Mouse (Mus musculus) heart, postnatal 0 days (tissue): ENCODE data around the gene Cc2d2b. TPM values are rescaled to one million over a fixed set of nuclear protein-coding genes. Genes with fewer than 3 reads are reported as not detected.

ENCODE experiments used
- ATAC-seq: fragments of 200-750 bp; cut with Nextera tagmentation; 2 replicates; pipeline ENCODE4 v1.8.0; 2017; ENCODE audit warnings: low read depth, moderate number of reproducible peaks, moderate library complexity; ENCODE audit not compliant: insufficient read depth
- DNase-seq: peaks from one replicate; pipeline ENCODE4 v3.0.0-alpha.2; 2016; ENCODE audit warnings: low spot score
- H3K27ac ChIP-seq: fragments of 300-500 bp; sonication (generic); 2 replicates; pipeline ENCODE4 v1.5.1; 2014; ENCODE audit warnings: low read depth, mild to moderate bottlenecking
- H3K27me3 ChIP-seq: fragments of 300-500 bp; sonication (generic); 2 replicates; pipeline ENCODE4 v1.6.1; 2014; ENCODE audit warnings: low read length, mixed read lengths; ENCODE audit not compliant: control insufficient read depth, insufficient read depth
- H3K36me3 ChIP-seq: fragments of 300-500 bp; sonication (generic); replicated peaks from 2 replicates; pipeline ENCODE4 v1.6.1; 2014; ENCODE audit warnings: low read length, mixed read lengths; ENCODE audit not compliant: control insufficient read depth, insufficient read depth
- H3K4me1 ChIP-seq: fragments of 300-500 bp; sonication (generic); 2 replicates; pipeline ENCODE4 v1.6.1; 2014; ENCODE audit warnings: antibody characterized with exemption; ENCODE audit not compliant: control insufficient read depth, insufficient read depth
- H3K4me2 ChIP-seq: fragments of 300-500 bp; sonication (generic); 2 replicates; pipeline ENCODE4 v1.6.1; 2014; ENCODE audit warnings: low read depth, mild to moderate bottlenecking, low read length, moderate library complexity
- H3K4me3 ChIP-seq: fragments of 300-500 bp; sonication (generic); 2 replicates; pipeline ENCODE4 v1.5.1; 2014; ENCODE audit warnings: low read depth, low read length
- H3K9ac ChIP-seq: fragments of 300-500 bp; sonication (generic); replicated peaks from 2 replicates; pipeline ENCODE4 v1.6.1; 2014; ENCODE audit warnings: low read depth, low read length, mixed read lengths
- H3K9me3 ChIP-seq: fragments of 300-500 bp; sonication (generic); replicated peaks from 2 replicates; pipeline ENCODE4 v1.6.1; 2016; ENCODE audit warnings: low read length; ENCODE audit not compliant: control insufficient read depth
- CTCF ChIP-seq: IDR thresholded peaks from 2 replicates; pipeline ENCODE4 v1.5.1; 2016; ENCODE audit warnings: antibody characterized with exemption, control low read depth, low read depth
- EP300 ChIP-seq: IDR thresholded peaks from 2 replicates; pipeline ENCODE4 v1.6.1; 2016; ENCODE audit warnings: antibody characterized with exemption, low read depth
- WGBS: fragments of 180-500 bp; shearing (Covaris S2); extraction: QIAGEN DNeasy Blood & Tissue Kit; methylation state at CpG from one replicate; pipeline ENCODE4 v1.1.7; 2014; 5-methylcytosine and 5-hydroxymethylcytosine counted together
- polyA plus RNA-seq: library from polyadenylated mRNA; unstranded; fragments of >200 nt; fragmentation: Nextera tagmentation; extraction: Ambion mirVana; gene quantifications from 2 replicates; pipeline ENCODE4 v1.2.1, GENCODE M21; 2015
- total RNA-seq: library from RNA; depleted of rRNA; stranded (reverse); fragments of >200 nt; gene quantifications from 2 replicates; pipeline ENCODE4 v1.2.3, GENCODE M21; 2014; ENCODE audit warnings: low replicate concordance

The Cc2d2b gene
- total and polyA plus RNA-seq, 2 experiments from 2014 or later = not detected

DNA sequence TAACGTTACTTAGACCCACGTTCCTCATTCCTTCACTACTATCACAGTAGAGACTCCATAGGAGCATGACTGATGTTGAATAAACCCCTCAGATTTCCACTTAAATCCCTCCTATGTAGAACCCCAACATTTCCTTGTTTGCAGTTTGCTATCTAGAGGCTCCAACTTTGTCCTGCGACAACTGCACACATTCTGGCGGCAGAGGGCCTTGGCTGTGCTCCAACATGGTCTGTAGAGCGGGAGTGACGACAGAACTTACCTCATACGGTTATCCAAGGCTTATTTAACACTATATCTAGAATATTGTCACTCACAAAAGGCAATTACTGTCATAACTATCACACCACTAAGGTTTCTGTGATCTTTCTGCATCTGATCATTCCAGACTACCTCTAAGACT, 78.2 kb downstream of the Cc2d2b start:
- H3K4me1 ChIP-seq = 0 out of 2 replicates have a peak, but pooled peaks cover 4% of the 10 kb centered on the region
- TF ChIP-seq CTCF (no peak), EP300 (no peak)
- 0 out of 2 replicates have a peak, but pooled peaks cover 5% of the 10 kb centered on the region for H3K27me3 ChIP-seq
- no peak overlapping the region for H3K4me2 ChIP-seq
- H3K4me3 ChIP-seq = no peak overlapping the region
- ATAC-seq (no peak), DNase-seq (no peak)
- no peak overlapping the region for H3K9ac ChIP-seq
- no peak overlapping the region for H3K27ac ChIP-seq
- H3K36me3 ChIP-seq = no peaks in the 10 kb centered on the region
- WGBS = 19% methylated on average over 7 of the region's 7 CpGs
- H3K9me3 ChIP-seq = no peaks in the 10 kb centered on the region

DNA sequence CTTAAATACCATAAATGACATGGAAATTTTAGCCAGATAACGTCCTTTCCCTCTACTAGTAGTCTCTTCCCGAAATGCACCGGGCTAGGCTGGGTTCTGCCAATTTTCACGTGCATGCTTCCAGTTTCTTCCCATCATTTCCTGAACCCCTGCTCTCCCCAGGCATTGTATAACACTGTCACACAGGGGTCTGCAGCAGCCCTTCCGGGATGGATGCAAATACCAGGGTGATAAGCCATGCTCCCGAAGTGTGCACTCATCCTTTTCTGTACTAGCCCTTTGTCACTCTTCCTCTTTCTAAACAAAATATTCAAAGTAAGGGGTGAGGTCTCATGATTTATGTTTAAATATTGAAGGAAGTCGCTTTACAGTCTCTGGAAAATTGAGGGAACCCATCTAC, 81.6 kb downstream of the Cc2d2b start:
- peak overlapping the region; percentile 86 for H3K4me2 ChIP-seq
- H3K9ac ChIP-seq = peak overlapping the region; percentile 91; the same call in 1 of the 2 replicates
- H3K27me3 ChIP-seq = 0 out of 2 replicates have a peak, but pooled peaks cover 5% of the 10 kb centered on the region
- DNase-seq = no peak
- 52% methylated on average over 7 of the region's 7 CpGs for WGBS
- peaks cover 14% of the 10 kb centered on the region for H3K4me1 ChIP-seq
- H3K27ac ChIP-seq = no peak overlapping the region
- ATAC-seq = no peak
- no peaks in the 10 kb centered on the region for H3K36me3 ChIP-seq
- peak overlapping the region; percentile 81 for H3K4me3 ChIP-seq
- H3K9me3 ChIP-seq = no peaks in the 10 kb centered on the region
- no peak for TF ChIP-seq EP300
- no peak for TF ChIP-seq CTCF

DNA sequence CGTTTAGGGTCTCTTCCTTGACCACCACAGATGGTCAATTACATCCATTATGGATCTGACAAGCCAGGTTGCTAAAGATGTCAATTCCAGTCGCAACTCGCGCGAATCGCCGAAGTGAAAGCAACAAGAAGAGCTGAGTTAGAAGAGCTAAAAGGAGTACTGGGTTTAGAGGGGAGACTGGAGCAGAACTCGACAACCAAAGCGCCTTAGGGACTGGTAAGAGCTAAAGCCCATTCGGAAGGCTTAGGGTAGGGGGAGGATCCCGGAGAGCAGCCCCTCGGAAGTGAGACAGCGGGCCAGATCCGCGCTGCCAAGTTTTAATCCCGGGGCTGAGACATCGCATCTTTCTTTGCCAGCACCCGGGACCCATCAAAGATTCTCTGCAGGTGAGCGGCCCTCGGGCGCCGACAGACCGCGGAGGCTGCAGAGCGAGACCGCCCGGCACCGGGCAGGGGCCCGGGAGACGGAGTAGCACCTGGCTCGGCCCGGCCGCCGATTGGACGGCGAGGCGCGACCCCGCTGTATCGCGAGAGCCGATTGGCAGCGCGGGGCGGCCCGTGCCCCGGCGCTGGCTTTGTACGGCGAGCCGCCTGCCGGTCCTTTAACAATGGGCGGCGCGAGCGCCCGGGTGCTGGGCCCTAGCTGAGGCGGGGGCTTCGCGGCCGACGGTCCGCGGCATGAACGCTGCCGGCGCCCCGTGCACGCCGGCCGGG, 82.3 kb downstream of the Cc2d2b start, which contains the start of gene Ccnj:
TSS of gene Ccnj (plus strand) at position 577 of the 713 bp plus-strand sequence.
- H3K4me3 ChIP-seq = peak within 1 kb of the TSS; percentile 81
- TF ChIP-seq CTCF = no peak
- TF ChIP-seq EP300 = peak; percentile 61; the same call in 1 of the 2 replicates
- 0 out of 2 replicates have a peak, but pooled peaks cover 5% of the 10 kb centered on the region for H3K27me3 ChIP-seq
- peak within 1 kb of the TSS; percentile 86 for H3K4me2 ChIP-seq
- under 1% methylated on average over 66 of the region's 71 CpGs for WGBS
- peak within 1 kb of the TSS; percentile 91 for H3K9ac ChIP-seq
- peak; percentile 97 for ATAC-seq
- peak within 1 kb of the TSS; percentile 80 for H3K27ac ChIP-seq
- peak; percentile 79 for DNase-seq
- H3K36me3 ChIP-seq = no peaks in the 10 kb centered on the region
- H3K4me1 ChIP-seq = peaks cover 14% of the 10 kb centered on the region
- H3K9me3 ChIP-seq = no peaks in the 10 kb centered on the region

DNA sequence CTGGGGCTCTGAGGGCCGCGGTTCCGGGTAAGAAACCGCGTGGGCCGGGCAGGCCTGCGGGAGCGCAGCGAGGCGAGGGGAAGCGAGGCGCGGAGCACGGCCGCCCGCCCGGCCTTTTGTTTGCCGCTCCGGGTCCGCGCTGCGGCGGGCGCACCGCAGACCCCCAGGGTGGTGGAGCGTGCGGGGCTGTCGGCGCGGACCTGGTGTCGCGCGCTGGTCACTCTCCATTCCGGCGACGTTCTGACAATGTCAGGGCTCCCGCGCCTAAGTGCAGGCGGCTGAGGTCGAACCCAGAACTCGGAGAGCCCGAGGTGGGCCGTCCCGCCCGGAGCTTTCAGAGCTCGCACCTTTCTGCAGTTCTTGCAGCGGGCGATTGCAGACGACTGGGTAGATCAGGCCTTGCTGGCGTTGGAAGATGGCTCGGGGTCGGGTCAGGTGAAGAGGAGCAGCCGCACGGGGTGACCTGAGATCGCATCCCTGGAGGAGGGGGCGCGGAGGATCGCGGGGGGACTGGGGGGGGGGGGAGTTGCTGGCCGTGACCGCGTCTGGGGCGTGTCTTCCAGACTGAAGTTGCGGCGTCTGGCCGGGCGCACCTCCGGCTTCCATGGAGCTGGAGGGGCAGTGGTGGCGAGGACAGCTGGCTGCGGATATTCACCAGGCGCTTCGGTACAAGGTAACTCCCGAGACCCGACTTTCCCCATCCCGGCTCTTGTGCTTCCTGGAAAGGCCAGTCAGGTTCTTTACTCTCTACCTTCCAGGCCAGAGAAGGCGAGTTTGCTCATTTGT, 83.1 kb downstream of the Cc2d2b start:
- DNase-seq (peak; percentile 43), ATAC-seq (peak; percentile 53)
- no peaks in the 10 kb centered on the region for H3K9me3 ChIP-seq
- H3K27me3 ChIP-seq = 0 out of 2 replicates have a peak, but pooled peaks cover 5% of the 10 kb centered on the region
- TF ChIP-seq CTCF (no peak), EP300 (no peak)
- under 1% methylated on average over 73 of the region's 76 CpGs for WGBS
- peak overlapping the region; percentile 80 for H3K27ac ChIP-seq
- H3K4me1 ChIP-seq = peaks cover 14% of the 10 kb centered on the region
- H3K36me3 ChIP-seq = peaks cover 2% of the 10 kb centered on the region; the same call in 1 of the 2 replicates
- peak overlapping the region; percentile 91 for H3K9ac ChIP-seq
- peak overlapping the region; percentile 86 for H3K4me2 ChIP-seq
- H3K4me3 ChIP-seq = peak overlapping the region; percentile 81

DNA sequence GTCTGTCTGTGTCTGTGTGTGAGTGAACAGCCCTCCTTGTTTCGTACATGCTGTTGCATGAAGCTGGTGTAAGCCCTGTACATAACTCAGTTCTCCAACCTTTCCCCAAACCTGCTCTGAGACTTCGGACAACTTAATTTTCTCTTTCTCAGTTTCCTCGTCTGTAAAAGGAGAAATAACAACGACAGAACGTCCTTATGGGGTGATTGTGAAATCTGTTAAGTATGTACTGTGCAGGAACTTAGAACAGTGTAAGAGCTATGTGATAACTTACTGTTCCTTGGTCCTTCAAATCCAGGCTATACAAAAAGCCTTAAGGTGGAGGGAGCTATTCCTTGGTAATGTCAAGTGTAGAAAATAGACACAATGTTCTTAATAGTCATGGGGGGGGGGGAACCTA, 83.8 kb downstream of the Cc2d2b start:
- Histone ChIP-seq H3K4me3 (peak overlapping the region; percentile 81), H3K9ac (peak overlapping the region; percentile 91), H3K27ac (no peak overlapping the region), H3K4me1 (peaks cover 10% of the 10 kb centered on the region), H3K27me3 (0 out of 2 replicates have a peak, but pooled peaks cover 5% of the 10 kb centered on the region), H3K9me3 (no peaks in the 10 kb centered on the region), H3K4me2 (peak overlapping the region; percentile 86), H3K36me3 (peaks cover 10% of the 10 kb centered on the region)
- DNase-seq = no peak
- TF ChIP-seq EP300 (no peak), CTCF (no peak)
- no peak for ATAC-seq
- 34% methylated on average over 5 of the region's 5 CpGs for WGBS
